Mouse (Mus musculus) activated CD4-positive, CD25-positive, alpha-beta regulatory T cell, adult 4 months (primary cell): ENCODE measurements around the gene Rhbdf2. TPM values are rescaled to one million over a fixed set of nuclear protein-coding genes. Genes with fewer than 3 reads are reported as not detected.
"Not testable (repeated sequence)": the region's sequence is repeated elsewhere in the genome, so short reads cannot be mapped to it uniquely, and the experiment has no call there.

Experiments
- ATAC-seq: one replicate; pipeline ENCODE4 v1.8.0; 2017
- polyA plus RNA-seq, 2 experiments: library from polyadenylated mRNA; unstranded; fragments of 100-300 nt; shearing (Covaris generic); gene quantifications; one replicate each; pipeline ENCODE4 v1.2.1; 2017

The Rhbdf2 gene
- polyA plus RNA-seq, 2 experiments from 2014 or later: 4.9 to 5.0 TPM

GRCm38 (mm10) chr11:116616438-116617118 is 10.2 kb downstream of the Rhbdf2 start:
- ATAC-seq: peak; percentile 31

DNA sequence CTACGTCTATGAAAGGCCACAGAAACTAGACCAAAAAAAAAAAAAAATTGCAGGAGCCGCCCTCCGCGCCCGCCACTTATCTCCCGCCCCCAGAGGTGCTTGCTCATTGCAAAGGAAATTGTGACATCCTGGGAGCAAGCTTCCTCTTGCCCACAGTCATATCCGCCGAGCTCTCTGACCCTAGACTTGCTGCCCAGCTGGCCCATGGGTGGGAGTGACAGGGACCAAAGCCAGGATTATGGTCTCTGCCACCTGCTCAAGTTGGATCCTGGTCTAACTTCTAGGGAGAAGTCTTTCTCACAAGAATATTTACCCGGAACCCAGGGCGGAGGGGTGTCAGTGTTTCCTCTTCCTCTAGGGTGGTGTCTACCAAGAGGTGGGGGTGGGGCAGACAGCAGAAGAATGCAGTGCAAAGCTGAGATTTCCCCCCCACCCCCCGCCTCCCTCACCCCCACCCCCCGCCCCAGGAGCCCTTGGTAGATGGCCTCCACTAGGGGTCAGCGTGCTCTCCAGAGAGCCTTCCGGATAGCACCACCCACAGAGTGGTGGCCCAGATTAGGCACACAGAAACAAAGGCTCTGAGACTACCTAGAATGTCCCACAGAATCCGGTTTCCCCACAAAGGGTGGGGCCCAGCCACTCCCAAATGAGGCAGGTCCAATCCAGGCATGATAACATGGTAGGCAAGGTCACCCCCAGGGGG is 10.9 kb downstream of the Rhbdf2 start:
- peak; percentile 66 for ATAC-seq

DNA sequence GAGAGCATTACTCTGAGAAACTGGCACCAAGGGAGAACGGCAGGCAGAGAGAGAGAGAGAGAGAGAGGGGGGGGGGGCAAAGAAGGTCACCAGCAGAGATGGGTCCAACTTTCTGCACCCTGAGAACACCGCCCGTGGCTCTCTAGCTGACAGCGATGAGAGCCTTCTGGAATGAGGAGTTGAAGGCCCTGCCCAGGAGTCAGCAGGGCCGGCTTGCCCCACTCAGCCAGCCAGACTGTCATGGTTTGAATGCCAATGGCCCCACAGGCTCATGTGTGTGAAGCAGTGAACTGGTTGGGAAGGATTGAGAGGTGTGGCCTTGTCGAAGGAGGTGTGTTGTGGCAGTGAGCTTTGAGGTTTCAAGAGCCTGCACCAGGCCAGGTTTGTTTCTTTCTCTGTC is 13.6 kb downstream of the Rhbdf2 start:
- no peak for ATAC-seq

DNA sequence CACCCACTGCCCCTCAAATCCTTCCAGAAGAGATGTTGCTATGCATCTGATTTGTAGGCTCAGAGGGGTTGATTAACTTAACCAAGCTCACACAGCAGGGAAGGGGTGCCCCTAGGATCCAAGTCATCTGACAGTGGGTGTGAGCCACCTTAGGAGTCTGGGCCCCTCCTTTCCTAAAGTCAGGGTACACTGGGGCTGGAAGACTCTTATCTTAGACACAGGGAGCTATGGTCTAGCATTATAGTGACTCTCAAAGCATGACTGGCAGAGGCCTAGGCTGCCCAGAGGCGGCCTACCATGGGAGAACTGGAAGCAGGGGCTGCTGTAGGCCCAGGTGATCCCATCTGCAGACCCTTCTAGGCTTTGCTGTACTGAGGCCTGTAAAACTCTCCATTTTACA is 14.3 kb downstream of the Rhbdf2 start:
- no peak for ATAC-seq

DNA sequence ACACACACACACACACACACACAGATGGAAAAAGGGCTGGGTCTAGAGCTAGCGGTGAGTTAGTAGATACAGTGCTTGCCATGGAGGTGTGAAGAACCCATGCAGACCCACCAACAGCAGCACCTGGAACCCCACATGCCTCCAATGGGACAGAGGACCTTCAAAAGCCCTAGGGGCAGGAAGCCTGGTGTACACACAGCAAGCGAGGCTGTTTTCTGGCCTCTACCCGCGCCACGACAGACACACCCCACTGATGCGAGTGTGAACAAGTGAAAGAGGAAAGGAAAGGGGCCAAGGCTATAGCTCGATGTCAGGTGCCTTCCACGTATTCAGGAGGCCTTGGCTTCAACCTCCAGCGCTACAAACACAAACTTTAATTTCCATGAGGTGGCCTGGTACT is 14.9 kb downstream of the Rhbdf2 start:
- ATAC-seq: no peak

GRCm38 (mm10) chr11:116611168-116611567 is 15.7 kb downstream of the Rhbdf2 start:
- ATAC-seq: not testable (repeated sequence)

DNA sequence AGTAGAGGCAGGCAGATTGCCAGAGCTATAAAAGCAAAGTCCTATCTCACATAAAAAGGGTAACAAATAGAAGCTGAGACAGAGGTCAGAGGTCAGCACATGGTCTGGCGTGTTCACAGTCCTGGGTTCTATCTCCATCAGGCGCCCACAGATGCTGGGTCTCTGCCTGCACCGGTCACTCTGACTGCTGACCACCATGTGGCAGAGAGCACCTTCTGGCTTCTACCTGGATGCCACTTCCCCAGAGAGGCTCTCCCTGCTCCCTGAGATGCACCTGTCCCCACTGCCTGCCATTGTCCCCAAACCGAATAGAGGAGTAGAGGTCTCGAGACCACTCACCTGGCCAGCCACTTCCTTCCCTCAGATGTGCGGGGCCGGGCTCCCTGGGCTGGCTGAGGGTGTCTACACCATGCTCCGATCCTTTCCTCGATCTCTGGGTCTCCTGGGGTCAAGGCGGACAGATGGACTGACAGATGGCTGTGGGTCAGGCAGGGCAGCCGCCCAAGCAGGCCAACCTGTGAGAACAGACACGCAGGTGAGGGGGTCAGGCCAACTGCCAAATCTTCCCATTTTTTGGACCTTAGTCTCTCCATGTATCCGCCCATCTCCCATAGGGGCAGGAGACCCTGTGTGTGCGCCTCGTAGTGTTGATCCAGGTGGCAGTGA is 16.7 kb downstream of the Rhbdf2 start:
- no peak for ATAC-seq

GRCm38 (mm10) chr11:116607717-116608116 is 19.1 kb downstream of the Rhbdf2 start:
- ATAC-seq: no peak

DNA sequence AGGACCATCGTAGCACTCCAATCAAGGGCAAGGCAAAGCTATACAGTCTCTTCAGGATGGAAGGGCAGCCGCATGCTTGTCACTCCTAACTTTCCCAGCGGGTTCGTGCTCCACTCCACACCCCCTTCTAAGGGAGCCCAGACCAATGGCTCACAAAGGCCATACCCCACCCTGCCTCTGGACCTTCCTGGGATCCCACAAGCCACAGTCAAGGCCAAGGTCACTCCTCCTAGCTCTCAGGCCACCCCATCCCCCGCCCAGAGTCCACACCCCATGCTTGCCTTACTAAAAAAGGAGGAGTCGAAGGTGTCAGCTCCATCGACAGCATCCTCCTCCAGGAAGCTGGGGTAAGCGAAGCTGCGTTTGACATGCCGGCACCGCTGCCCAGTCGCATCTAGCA is 22.7 kb downstream of the Rhbdf2 start:
- ATAC-seq: no peak

DNA sequence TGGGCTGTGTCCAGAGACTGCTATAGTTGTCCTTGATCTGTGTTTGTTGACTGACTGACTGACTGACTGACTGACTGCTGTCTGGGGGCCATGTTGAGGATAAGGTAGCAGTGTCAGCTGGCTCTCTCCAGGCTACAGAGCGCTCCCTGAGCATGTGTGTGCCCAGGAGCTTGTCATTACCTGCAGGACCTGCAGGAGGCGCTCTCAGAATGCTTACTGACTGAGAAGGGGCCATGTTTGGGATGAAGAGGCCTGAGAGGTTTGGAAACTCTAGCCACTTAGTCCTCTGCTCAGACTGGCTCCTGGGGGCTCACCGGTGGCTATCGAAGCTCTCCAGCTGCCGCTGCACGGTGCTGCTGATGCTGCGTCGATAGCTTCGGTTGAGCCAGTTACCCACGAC is 23.5 kb downstream of the Rhbdf2 start:
- ATAC-seq: no peak

DNA sequence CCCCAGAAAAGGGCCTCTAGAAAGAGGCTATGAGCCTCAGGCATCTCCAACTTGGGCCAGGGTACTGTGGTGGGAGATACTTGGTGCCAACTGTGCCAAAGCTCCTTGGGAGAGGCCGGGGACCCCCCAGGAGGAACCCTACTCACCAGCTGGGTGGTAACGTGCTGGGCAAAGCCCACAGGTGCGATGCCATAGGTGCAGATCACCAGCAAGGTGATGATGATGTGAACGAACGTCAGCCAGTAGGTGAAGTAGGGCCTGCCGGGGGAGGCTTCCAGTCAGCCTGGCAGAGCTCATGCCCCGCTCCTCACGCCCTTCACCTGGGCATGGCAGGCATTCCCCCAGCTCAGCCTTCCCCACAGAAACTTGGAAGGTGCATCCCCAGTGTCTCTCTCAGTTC is 24.8 kb downstream of the Rhbdf2 start:
- ATAC-seq: no peak

DNA sequence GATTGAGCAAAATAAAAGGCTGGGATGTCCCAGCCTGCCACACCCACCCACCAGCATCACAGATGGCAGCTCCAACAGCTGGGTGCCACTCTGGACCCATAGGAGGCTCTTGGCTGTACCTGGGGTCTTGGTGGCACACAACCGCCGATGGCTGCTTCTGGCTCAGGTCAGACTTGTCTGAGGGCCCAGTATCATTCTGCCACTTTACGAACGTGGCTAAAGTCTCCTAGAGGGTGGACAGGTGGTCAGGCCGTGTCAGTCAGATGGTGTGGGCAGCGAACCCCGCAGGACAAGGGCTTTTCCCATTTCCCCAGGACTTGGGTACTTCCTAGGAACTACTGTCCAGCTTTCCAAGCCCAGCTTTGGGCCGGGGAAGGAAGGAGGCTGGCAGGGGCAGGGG is 25.7 kb downstream of the Rhbdf2 start:
- ATAC-seq: no peak

GRCm38 (mm10) chr11:116599230-116599629 is 27.6 kb downstream of the Rhbdf2 start:
- ATAC-seq: no peak

GRCm38 (mm10) chr11:116598193-116598592 is 28.6 kb downstream of the Rhbdf2 start:
- ATAC-seq: no peak

DNA sequence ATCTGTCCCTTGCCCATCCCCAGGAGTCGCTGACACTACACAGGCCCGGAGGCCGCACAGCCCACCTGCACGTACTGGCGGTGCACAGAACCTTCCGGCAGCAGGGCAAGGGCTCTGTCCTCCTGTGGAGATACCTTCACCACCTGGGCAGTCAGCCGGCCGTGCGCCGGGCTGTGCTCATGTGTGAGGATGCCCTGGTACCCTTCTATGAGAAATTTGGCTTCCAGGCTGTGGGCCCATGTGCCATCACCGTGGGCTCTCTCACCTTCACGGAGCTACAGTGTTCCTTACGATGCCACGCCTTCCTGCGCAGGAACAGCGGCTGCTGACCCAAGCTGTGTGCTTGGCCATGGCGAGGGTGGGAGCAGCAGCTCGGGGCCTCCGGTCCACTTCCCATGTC is 30.1 kb downstream of the Rhbdf2 start:
- ATAC-seq: no peak

DNA sequence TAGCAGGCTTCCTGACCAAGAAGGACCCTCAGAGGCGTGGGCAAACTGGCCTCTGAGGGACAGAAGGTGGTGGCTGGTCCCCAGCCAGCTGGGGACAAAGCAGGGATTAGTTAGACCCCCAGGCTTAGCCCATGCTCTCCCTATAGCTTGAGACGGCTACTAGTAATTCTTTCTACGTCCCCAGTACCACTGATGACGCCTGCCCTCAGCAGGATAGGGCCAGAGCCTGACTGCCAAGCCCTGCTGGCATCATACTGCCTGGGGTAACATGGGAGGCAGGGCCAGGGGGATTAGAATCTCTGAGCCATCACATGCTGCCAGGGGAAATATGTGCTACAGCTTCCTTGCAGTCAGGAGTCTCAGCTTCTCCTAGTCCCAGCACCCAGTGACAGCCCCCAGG is 33.5 kb downstream of the Rhbdf2 start:
- ATAC-seq: no peak

GRCm38 (mm10) chr11:116592428-116592827 is 34.4 kb downstream of the Rhbdf2 start:
- ATAC-seq: peak; percentile 57

GRCm38 (mm10) chr11:116591621-116592020 is 35.2 kb downstream of the Rhbdf2 start:
- no peak for ATAC-seq

DNA sequence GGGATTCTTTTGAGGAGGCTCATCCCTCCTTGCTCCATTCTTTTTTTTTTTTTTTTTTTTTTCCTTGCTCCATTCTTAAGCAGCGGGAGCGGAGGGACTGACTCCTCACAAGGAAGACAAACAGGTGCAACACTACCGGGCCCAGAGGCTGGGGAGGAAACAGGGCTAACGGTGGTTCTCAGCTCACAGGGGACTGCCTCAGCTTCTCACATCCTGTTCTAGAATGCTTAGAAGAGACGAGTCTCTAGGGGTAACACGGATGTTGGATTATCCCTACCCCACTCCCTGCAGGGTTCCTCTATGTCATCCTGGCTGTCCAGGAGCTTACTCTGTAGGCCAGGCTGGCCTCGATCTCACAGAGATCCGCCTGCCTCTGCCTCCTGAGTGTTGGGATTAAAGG is 37.2 kb downstream of the Rhbdf2 start:
- ATAC-seq: no peak

DNA sequence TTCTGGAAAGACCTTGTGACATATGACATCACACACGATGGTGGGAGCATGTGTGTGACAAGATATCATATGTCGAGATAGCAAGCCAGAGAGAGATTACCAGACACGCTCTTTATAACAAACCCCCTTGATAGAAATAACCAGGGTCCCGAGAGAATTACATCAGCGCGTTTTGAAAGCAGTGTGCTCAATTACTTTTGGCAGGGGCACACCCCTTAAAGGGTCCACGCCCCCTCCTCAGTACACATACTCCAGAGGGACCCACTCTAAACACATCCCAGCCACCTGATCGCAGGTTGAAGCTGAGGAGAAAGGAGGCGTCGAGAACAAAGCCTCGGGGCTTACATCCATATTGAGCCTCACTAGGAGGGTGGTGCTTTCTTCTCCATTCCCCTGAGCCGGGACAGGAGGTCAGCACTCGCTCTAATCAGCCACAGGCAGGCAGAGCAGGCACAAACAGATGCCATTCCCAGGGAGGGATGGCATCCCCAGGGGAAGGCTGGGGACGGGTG is 37.7 kb downstream of the Rhbdf2 start:
- no peak for ATAC-seq

DNA sequence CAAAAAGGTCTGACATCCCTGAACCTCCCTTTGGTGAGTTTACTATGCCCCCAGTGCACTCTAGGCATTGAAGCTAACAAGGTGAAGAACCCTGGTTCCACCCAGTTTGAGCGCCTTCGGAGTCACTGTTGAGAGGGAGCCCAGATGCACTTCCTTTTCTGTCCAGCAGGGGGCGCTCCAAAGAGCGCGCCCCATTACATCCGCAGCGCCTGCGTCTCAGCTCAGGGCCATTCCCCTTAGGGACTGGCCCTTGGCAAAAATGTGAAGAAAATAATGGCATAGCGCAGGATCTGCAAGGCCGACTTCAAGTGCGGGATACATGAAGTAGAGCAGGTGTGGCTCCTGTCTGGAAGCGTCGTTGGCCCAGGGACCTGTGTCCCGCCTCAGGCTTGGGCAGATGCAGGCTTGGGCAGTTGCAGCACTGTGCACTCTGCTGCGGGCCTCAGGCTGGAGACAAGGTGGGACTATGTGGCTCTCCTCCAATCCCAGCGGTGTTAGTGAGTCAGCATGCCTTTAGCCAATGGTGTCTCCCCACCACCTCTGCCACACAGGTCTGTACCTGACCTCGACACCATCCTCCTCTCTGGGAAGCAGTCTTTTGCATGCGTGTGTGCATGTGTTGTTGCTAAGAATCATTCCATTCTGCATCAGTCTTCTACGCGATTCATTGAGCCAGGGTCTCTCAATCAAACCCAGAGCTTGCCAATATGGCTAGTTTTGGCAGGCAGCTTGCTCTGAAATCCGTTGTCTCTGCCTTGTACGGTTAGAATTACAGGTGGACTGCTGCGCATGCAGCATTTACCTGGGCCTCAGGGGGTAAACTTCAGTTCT is 39.8 kb downstream of the Rhbdf2 start:
- peak; percentile 77 for ATAC-seq

DNA sequence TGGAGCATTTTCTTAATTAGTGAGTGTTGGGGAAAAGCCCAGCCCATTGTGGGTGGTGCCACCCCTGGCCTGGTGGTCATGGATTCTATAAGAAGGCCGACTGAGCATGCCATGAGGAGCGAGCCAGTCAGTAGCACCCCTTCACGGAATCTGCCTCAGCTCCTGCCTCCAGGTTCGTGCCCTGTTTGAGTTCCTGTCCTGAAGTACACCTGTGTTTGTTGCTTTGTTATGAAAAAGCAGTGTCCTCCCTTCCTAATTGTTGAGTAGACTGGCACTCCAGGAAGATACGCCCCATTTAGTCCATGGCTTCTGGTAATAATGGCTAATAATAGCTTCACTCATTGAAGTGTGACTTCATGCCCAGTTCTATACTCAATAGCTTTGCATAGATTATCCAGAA is 40.5 kb downstream of the Rhbdf2 start, which contains the start of gene Aanat:
Gene Aanat (plus strand): TSS at position 123 of the 400 bp plus-strand sequence.
- no peak for ATAC-seq

DNA sequence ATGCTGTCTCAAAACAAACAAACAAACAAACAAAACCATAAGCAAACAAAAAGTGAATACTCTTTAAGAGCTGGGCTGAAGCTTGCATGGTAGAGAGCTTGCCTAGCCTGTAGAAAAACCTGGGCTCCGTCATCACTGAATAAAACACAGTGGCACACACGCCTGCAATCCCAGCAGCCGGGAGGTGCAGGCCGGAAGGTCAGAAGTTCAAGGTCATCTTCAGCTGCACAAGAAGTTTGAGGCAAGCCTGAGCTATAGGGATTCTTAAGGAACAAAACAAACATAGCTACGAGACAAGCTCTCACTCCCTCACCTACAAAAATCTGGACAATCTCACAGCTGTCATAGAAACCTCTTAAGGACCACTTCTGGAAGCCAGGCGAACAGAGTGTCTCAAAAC is 41.1 kb downstream of the Rhbdf2 start:
- no peak for ATAC-seq
